Mouse (Mus musculus) adrenal gland, postnatal 25 days (tissue): ENCODE data around the gene Flvcr2. TPM values are rescaled to one million over a fixed set of nuclear protein-coding genes. Genes with fewer than 3 reads are reported as not detected.
"Not testable (repeated sequence)": the region's sequence is repeated elsewhere in the genome, so short reads cannot be mapped to it uniquely, and the experiment has no call there.

ENCODE experiments used
- DNase-seq: peaks from one replicate; pipeline ENCODE4 v3.0.0; 2021; ENCODE audit warnings: mixed read lengths
- long read RNA-seq: library from polyadenylated mRNA; stranded (forward); transcript quantifications from one replicate; pipeline ENCODE4 v2.0.0, GENCODE M21; 2021
- total RNA-seq: library from RNA; stranded (reverse); gene quantifications from 2 replicates; pipeline ENCODE4 v1.2.3, GENCODE M21; 2021

Gene Flvcr2
- 3.4 and 4.8 TPM in 2 replicates for total RNA-seq
- long read RNA-seq, transcript Flvcr2-201 (10 exons, 3,435 nt), result major isoform, 11 of 15 reads
- long read RNA-seq, partial matches to known transcripts, result 0 of 15 reads
- long read RNA-seq, other reads (novel, unspliced or antisense), result 4 of 15 reads

DNA sequence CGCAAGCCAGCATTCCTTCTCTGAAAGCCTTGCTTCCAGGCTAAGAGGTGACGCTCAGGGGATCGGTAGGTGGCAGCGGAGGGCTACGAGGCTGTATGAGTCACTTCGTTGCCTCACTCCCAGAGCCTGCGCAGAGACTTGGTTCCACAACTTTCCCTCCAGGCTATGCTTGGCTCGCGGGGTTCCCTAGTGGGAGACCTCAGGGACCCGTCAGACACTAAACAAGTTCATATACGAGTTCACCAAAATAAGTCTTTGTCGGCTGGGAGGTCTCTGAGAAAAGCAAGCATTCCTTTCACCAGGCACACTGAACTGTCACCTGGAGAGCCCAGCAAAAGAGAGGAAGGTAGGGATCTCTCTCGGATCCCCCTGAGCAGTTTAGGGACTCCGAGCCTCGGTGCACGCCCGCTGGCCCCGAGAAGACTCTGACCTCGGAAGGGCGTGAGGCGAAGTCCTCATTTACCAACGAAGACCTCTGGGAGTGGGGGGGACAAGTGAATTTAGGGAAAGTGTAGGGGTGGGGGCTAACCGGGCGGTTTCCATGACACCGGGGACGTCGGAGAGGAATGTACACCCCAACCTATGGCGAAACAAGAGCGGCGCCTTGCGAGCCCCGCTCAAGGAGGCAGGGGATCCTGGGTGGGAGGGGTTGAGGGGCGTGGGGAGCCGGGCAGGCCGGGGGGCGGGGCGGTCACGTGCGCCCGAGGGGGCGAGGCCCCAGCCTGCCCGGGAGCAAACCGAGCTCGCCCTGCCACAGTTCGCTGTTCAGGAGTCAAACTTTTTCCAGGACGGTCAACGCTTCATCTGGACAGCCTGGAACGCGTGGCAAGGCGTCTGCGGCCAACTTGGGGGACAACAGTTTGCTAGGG is at the start of gene Flvcr2:
Gene Flvcr2, plus strand, starts transcription at position 713 of the 869 bp plus-strand sequence.
- DNase-seq, result peak; percentile 84

DNA sequence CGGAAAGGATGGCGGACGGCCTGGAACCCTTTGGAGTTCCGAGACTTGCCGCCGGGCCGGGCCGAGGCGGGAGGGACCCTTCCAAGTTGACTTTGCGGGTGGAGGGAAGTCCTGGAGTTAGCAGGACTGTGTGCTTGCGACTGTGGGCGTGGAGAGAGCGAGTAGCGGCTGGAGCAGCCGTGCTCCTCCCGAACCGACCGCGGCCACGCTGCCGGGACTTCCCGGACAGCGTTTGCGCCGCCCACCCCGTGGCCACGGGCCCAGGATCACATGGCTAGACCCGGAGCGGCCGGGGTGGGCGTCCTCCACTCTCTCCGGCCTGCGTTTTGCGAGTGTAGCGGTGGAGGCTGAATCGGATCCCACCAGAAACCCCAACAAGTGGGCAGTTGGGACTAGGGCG is 48.2 kb upstream of the Flvcr2 start:
- DNase-seq, result not testable (repeated sequence)

DNA sequence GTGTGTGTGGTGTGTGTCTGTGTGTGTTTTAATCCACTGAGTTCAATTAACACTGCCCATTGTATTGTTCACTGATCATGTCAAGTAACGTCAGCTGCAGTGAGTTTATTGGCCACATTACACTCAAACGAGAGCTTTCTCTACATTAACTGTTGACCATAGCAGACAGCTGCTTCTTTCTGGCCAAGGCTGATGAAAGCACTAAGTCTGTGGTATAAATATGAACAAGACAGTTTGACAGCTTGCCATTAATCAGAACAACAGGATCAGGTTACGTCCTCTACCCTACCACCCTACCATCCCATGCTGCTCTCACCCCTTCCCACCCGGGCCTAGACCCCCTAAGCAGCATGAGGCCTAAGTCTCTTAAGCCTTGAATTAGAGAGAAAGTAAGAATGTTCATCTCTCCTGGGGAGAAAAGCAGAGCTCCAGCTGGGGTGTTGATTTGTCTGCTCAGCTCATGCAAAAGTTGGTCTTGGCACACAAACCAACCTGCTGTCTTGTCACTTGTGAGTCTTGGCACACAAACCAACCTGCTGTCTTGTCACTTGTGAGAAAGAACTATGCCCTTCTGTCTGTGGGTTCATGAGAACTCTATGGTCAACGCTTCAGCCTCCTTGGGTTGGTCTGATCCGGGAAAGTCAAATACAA is 46.0 kb upstream of the Flvcr2 start:
- DNase-seq, result no peak

DNA sequence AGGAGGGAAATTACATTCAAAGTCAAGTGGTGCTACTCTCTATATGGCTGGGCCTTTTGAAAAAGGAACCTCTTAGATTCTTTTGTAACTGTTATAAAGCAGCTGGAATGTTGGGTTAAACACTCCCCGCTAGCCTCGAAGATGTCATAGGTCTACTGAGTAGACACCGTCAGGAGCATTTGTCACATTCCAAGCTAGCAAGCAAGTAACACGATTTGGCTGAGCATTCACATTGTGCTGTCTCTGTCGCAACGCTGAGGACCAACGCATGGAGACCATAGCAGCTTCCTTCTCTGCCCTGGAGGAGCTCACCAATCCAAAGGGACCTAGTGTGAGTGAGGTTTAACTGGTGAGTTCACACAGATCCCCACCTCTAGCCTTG is 45.5 kb upstream of the Flvcr2 start:
- no peak for DNase-seq

DNA sequence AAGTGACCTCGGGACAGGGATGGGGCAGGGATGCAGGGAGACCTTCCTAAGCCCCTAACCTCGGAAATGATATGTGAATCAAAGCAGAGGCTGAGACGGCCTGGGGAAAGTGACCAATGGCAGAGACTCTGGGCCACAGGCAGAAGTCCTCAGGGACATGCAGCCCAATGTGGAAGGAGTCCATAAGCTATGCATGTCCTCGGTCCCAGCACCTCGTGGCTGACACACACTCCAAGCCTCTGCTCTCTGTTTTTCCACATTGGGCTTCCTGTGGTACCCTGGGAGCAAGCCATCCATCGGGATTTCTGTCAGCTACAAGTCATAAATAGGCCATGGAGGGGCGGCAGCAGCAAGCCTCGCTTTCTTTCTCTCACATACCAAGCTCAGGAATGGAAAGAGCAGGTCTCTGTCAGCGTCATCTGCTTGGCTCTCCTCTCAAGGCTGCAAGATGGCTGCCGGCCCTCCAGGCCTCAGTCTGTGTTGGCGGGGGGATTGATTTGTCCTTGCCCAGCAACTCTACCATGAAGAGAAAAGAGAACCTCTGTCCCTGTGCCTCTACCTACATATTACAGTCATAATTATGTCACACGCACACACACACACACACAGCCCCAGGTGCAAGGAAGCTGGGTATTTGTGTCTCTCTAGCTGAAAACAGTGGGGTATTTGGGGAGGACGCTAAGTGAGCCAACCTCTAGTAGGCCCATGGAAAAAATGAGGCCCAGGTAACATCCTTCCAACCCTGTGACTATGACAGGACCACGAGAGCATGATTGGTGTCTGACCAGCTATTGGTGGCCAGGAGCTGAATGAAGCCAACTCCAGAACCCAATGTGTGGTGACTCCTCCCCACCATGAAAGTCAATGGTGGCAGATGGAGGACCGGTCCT is 43.9 kb upstream of the Flvcr2 start:
- no peak for DNase-seq

DNA sequence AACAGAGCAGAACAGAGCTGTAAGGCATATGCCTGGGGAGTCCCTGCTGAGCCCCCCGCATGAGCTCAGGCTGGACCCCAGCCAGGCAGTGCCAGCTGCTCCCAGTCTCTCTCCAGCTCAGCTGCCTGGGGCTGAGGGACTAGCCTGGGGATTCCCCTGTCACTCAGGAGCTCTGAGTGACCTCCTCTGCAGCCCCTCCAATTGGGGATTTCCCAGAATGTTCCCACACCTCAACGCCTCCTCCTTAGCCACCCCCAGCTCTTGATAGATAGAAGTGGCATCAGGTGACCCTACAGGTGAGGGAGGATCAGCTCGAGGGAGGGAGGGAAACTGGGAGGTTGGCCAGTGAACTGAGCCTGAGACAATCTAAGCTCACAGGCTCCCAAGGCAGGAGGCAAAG is 42.8 kb upstream of the Flvcr2 start:
- no peak for DNase-seq

DNA sequence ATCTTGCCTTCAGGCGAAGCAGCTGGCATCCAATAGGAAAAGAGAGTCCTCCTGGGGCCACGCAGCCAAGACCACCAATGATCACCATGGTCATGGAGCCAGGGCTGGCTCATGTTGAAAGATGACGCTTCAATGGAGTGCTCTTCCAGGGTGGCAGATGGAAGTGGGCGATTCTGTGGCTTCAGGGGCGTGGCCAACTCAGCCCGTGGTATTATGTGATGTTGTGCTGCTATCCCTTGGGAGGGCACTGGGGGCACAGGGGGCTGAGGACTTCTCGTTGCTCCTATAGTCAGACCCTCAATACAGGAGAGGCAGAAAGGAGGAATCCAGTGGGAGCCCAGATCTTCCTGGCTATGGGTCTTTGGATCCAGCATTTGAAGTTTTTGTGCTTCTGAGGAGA is 41.8 kb upstream of the Flvcr2 start:
- no peak for DNase-seq

DNA sequence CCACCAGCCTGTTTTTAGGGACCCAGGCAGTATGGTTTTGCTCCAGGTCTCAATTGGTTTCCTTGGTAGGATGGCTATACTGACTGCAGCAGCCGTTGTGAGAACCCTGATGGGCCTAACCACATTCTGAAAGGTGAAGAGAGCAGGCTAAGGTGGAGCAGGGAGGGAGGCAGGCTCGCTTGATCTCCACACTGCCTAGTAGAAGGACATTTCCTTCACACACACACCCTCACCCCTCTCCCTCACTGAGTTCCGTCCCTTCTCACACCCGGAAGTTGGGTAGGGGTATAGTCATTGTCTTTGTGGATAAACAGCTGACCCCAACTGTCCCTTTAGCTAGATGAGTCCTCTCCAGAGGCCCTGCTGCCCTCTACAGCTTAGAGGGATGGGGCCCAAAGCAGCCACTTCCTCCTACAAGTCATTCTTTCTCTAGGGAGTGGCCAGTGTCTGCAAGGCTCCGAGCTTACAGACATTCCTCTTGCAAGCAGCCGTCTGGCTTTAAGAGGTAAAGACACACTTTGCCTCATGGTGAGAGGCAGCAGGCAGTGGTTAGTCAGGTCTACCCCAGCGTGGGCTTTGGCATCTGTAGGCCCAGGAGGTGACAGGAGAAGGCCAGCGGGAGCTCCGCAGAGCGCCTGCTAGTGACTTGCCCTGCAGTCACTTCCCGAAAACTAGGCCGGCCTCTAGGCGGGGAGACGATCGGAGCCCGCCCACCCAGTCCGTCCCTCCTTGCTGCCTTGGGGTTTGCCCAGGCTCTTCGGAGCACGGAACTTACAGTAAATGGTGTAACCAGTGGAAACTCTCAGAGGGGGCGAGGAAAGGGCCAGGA is 41.1 kb upstream of the Flvcr2 start:
- peak; percentile 84 for DNase-seq

DNA sequence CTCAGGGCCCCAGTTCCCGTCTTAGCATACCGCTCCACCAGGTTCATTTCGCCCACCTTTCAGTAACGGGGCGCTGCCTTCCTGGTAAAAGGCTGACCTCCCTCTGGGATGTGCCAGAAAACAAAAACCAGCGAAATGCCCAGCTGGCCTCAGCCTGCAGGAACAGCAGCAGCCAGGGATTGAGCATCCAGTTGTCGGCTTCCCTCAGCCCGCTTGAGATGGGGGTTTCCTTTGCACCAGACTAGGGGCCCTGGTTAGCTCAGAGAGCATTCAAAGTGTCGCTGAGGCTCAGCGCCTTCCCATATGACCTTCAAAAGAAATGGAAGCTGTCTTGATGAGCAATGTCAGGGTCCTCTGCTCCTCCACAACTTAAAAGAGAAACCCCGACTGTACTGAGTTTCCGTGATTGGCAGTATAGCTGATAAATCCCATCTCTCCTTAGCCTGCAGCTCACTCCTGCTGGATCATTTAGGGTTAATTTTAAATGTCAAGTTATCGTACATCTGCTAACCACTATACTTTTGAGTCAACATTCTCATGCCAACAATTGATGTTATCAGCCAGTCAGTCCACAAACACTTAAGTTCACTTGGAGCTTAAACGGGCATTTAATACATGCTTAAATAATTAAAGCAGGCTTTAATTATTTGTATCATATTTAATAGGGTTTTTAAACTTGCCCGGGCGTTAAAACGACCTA is 40.4 kb upstream of the Flvcr2 start:
- DNase-seq, result no peak

DNA sequence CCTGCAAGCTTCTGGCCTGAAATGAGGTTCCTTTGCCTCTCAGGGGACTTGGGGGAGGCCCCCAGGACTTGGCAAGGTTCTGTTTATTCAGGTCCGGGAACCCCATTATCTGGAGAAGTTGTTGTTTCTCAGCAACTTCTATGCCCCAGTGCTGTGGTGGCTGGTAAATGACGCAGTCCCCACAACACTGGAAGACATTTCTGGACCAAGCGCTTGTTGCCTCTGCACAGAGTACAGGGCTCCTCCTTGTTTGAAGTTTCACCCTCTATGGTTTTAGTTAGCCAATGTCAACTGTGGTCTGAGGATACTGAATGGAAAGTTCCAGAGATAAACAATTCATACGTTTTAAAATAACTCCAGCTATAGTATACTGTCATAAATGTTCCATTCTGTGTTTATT is 39.4 kb upstream of the Flvcr2 start:
- DNase-seq, result no peak

DNA sequence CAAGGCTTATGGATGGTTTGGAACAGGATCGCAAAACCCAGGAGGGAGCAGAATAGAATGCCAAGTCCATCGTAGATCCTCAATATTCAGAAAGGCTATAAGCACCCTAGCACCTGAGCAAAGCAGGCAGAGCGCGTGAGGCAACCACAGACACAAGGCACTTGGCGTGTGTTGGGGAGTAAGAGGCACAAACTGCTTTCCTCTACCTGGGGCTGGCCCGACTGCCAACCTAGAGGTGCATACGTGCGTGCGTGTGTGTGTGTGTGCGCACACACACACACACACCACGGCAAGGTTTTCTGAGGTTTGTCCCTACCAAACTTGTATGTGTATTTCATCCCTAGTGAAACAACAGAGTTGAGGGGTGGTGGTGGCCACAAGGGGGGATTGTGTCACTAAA is 38.9 kb upstream of the Flvcr2 start:
- DNase-seq, result no peak

DNA sequence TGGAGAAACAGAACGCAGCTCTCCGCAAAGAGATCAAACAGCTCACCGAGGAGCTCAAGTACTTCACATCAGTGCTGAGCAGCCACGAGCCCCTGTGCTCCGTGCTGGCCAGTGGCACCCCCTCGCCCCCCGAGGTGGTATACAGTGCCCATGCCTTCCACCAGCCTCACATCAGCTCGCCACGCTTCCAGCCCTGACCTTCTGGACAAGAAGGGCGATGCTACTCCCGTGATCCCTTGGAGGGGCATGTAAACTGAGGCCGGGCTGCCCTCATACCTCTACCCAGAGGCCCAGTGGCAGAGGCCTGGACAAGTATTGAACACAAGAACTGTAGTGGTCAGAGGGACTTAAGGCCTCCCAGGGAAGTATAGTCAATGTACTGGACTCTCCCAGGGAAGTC is 37.8 kb upstream of the Flvcr2 start:
- no peak for DNase-seq

DNA sequence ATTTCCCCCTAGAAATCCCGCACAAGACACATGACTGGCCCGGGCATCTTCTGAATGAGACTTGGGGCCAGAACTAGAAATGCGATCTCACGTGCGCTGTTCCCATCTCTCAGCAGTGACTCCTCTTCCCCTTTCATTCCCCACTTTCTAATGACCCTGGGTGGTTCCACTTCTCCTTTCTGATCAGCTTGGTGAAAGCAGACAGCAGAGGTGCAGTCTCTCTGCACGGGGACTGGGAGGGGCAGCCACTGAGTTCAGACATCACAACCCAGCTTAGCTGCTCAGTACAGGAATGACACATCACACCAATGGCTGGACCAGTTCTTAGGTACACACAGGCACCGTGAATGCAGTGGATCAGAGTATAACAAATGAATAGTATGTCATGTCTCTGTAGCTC is 35.6 kb upstream of the Flvcr2 start:
- no peak for DNase-seq

DNA sequence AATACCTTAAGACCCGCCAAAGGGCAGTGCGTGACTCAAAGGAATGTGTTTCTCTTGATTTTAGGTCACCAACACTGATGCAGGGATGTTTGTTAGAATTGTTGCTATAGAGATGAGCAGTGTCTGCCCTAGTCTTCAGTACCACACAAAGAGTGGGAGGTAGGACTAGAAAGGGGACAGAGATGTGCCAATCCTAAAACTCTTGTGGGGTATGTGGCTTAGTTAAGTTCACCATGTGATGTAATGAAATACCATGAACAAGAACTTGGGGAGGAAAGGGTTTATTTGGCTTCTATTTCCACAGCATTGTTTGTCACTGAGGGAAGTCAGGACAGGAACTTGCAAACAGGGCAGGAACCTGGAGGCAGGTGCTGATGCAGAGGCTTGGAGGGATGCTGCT is 33.8 kb upstream of the Flvcr2 start:
- no peak for DNase-seq

DNA sequence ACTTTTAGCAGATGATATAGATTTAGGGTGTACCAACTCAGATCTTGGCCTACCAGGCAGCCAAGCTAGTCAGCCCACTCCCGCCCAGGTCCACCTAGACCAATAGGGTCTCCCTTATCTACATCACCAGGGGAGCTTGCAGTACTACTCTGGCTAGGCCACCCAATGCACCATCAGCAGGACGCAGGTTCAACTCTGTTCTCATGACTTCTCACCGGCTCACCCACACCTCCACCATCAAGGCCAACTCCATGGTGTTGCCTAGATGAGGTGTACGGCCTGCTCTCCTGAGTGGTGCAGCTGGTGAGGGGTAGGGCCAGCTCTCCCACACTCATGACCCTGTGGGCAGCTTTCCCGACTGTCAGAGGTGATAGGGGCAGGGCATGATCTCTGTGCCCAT is 32.2 kb upstream of the Flvcr2 start:
- no peak for DNase-seq

DNA sequence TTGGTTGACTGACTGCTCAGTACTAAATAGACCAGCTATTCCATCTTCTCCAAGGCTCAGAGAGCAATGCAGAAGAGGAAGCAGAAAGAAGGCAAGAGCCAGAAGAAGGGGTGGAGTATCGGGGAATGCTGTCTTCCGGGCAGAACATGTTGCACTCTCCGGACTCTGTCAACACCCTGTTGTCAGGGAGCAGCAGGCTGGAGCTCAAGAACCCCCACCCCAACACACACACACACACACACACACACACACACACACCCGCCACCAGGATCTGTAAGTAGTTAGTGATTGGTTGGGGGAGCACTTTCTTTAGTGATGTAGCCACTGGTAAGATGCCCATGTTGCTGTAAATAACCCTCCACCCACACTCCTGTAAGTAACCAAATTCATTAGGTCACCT is 21.0 kb upstream of the Flvcr2 start:
- DNase-seq, result no peak

DNA sequence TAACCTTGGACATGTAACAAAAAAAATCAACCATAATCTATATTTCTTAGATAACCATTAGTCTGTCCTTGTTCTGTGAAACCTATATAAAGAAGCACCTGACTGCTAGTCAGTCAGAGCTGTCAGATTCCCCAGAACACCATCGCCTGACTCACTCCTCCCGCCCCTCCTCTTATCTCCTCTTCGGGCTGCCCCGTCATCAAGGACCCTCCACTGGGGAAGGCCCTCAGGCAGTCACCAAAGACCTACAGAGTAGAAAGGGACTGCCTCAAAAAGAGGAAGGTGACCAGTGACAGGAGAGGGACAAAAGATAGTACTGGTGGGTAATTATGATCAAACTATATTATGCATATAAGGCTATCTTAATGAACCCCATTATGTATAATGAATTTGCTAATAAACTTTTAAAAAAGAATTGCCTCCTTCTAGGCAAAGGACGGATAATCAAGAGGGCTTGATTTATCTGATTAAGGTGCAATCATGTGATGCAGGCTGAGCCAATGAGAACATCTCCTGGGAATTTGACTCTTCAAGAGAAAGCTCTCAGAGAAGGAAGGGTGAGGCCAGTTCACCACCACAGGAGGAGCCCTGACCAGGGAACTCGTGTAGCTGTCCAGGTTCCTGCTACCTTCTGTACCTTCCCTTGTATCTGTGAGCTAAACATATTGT is 19.5 kb upstream of the Flvcr2 start:
- DNase-seq, result no peak

DNA sequence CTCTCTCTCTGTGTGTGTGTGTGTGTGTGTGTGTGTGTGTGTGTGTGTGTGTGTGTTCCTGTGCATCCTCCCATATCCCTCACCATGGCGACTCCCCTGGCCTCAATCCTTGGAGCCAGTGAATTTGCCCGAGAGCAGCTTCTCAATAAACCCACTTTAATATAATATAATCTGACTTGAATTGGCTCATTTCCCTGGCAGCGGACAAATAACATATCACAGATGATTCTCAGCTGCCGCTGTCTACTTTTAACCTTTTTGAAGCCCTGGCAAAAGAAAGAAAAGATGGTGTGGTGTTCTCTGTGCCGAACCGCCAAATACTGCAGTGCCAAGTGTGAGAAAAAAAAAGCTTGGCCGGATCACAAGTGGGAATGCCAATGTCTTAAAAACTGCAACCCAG is 18.2 kb upstream of the Flvcr2 start:
- no peak for DNase-seq

DNA sequence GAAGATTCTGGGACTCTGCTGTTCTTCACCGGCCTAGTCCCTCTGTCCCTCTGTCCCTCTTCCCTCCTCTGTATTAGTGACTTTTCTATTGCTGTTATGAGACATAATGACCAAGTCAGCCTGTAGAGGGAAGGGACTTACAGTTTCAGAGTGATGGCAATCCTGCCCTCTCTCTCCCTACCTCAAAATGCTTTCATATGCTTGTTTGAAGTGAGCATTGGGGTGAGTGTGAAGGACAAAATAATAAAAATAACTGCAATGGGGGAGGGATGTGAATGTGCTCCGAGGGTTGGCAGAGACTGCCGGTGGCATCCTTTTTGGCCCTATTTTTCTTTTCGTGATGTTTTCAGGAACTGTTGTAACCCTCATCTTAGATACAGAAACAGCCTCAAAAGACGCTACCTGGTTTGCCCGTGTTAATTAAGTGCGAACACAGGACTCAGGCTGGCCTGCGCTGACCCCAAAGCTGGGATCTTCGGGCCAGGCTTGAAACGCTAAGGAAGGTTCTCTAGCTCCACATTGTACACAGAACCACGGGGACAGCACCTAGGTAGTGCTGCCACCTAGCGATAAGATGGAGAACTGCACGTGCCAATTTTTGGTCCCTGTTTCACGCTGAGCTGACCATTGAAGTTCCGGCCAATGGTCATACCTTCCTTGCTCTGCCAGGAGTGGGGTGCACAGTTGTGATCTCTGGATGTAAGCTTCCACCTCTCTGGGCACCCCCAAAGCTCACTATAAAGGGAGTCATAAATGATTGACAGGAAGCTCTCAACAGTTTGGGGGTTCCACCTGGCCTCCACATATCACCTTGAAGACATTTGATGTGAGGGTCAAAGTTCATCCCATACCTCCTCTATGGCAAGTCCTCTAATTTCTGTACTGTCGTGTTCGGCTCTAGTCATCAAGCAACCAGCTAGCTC is 17.1 kb upstream of the Flvcr2 start:
- DNase-seq, result peak; percentile 68
